Mouse (Mus musculus) embryonic fibroblast, embryonic 13.5 days (primary cell): Measurements from ENCODE around the gene Adcyap1.

Source experiments
- CTCF ChIP-seq: IDR thresholded peaks from 2 replicates; pipeline ENCODE4 v1.5.1; 2011; ENCODE audit warnings: mild to moderate bottlenecking, control low read depth, low read length, moderate library complexity, borderline replicate concordance; ENCODE audit not compliant: insufficient read depth
- POLR2A ChIP-seq: IDR thresholded peaks from 2 replicates; pipeline ENCODE4 v1.6.1; 2011; ENCODE audit warnings: low read depth, mild to moderate bottlenecking, control low read depth, low read length, moderate library complexity

DNA sequence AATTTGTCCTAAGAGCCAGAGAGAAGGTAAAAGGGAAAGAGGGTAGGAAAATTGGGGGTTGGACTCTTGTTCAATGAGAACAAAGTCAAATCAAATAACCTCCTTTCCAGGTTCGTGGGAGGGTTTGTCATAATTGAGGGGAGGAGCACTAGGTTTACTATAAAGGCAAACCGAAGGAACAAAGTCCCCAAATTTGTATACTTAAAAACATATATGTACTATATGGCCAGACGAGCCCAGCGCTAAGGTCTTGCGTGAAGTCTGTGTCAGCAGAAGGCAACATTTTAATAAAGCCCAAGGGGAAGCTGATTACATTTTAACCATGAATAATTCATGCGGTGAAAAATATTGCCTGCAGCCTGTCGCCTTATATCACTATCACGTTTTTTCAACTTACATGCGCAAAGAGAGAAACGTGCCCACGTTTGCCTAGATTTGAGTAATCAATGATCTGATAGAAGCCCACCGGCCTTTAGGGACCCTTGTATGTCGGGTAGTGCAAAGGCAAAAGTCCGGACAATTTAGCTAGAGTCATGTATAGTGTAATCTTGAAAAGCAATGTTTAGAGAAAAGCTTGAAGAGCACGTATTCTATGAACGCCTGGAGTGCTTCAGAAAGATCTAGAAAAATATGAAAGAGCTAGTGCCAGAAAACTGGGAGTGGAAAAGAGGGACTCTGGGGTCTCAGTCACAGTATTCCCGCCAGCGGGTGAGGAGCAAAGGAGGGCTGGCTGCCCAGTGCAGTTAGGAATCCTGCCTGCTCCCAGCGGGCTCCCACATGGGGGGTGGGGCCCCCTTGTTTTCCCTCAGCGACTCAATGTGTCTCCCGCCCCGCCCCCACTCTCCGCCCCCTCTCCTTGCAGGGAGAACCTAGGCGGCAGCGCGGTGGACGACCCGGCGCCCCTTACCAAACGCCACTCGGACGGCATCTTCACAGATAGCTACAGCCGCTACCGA lies 4.5 kb downstream of the Adcyap1 start:
- TF ChIP-seq POLR2A (no peak), CTCF (no peak)
